Mouse (Mus musculus) layer of hippocampus, adult 9-11 months (tissue): ENCODE measurements at regions not wholly inside any gene's neighbourhood (a gene's known extent, or its start where the extent isn't known, plus 50 kb on each side); places are given as distances from the start of the nearest gene placed in this dataset.
"Not testable (repeated sequence)": the region's sequence is repeated elsewhere in the genome, so short reads cannot be mapped to it uniquely, and the experiment has no call there.

Source experiments
- DNase-seq: peaks from one replicate; pipeline ENCODE4 v3.0.0; 2022

DNA sequence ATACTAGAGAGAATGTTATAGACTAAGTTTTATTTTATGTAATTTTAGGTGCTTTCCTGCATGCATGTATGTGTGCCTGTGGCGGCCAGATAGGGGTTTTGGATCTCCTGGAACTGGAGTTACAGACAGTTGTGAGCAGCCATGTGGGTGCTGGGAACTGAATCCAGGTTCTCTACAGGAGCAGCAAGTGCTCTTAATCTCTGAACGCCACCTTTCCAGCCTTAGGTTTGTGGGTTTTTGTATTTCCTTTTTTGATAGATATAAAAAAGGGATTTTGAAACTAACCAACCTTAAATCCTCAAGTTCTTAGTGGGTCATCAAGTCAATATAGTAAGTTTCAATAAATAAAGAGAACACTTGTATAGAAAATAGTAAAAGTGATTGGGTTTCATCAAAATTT is 87.2 kb downstream of the Phlda1 start:
- no peak for DNase-seq

DNA sequence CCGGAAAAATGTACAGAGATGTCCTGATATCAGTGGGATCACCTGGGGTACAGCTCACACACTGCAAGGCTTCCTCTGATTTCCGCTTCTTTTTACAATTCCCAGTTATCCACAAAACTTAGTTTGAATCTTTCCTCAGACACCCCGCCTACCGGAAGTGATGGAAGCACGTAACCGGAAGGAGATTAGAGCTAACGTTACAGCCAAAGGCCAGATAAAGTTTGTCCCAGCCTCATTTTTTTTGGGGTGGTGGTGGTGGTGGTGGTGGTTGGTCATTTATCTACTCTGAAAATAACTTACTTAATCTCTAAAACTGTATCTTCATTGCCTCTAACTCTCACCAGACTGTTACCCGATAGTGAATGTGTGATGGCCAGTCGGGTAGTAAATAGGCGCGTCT is 88.1 kb downstream of the Phlda1 start:
- DNase-seq: no peak

DNA sequence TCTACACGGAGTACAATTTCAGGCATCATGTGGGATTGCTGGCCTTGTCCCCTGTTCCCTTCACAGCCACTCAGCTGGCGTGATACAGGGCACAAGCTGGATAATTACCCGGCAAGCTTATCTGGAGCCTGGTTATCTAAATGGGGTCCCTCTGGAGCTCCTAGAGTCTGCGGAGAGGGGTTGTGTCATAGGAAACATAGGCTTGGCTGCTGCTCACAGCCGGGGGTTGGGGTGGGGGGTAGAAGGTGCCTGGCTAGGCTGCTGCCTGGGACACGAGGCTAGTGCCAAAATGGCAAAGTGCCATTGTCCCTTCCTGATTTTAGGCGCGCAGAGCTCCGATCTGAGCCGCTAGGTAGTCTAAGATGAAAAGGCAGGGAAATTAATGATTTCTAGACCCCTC is 88.6 kb downstream of the Phlda1 start:
- no peak for DNase-seq

DNA sequence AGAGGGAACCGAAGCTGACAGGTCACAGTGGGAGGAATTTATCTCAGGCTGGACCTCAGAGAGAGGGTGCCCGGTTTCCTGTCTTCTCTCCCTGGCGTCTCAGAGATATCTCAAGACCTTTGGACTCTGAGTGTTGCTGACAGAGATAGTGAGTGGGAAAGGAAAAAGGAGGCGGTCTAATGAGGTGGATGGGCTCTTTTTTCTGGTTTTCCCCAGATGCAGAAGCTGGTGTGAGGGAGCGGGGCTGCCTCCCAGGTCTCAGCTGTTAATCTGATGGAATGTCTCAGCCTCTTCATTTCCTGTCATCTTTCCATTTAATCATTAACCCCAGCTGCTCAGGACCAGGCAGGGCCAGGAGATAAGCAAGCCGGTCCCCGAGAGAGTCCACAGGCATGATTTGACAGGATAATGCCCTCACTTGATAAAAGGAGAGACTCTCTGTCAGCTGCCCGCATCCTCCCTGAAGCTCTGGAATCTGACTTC is 89.5 kb downstream of the Phlda1 start:
- DNase-seq: no peak

DNA sequence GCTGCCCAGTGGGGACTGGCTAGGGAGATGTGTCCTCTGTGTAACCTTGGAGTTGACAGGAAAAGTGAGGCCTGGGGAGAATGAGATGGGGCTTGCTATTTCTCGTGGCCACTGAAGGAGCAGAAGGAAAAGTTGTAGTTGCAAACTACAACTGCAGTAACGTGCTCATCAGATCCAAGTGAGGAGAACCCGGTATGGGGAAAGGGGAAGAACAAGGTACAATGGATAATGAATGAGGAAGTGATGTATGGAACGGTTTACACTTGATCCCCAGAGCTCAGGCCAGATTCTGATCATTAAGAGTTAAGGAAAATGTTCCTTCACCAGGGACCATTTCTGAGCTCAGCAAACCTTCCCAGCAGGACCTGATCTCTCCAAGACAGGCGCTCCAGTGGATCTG is 92.6 kb downstream of the Phlda1 start:
- no peak for DNase-seq

DNA sequence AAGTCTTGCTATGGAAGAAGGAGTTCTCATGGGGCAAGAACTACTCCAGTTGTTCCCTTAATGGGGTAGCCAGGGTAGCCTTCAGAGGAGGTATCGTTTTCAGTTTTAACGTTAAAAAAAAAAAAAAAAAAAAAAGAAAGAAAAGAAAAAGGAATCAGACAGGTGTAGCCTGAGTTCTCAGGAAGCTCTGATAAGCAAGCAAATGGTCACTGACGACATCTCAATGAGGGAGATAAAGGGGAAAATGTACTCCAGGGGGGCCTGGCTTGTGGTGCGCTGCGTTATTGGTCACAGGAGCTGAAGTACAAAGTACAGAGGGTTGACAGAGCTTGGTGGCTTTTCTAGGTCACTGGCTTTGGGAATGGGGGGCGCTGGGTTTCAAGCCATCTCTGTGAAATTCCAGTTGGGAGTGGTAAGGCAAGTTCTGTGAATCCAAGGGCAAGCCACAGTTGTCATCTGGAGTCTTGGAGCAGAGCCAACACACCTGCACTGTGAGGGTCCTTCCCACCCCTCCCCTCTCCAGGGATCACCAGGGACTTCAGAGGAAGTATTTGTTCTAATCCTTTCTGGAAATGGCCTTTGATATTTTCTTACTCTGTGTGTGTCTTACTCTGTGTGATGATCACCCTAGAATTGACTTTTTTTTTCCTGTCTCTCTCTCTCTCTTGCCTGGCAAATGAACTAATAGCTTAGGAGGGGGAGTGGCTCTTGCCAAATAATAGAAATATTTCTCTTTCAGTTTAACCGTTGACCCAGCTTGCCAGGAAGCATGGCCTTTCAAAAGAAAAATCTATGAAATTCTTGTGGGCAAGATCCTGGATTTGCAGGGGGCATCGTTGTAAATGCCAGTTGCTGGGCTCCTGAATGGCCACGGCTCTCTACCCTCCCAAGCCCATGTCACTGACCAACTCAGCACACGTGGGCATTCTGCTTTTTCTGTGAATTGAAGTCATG is 93.5 kb downstream of the Phlda1 start:
- no peak for DNase-seq

DNA sequence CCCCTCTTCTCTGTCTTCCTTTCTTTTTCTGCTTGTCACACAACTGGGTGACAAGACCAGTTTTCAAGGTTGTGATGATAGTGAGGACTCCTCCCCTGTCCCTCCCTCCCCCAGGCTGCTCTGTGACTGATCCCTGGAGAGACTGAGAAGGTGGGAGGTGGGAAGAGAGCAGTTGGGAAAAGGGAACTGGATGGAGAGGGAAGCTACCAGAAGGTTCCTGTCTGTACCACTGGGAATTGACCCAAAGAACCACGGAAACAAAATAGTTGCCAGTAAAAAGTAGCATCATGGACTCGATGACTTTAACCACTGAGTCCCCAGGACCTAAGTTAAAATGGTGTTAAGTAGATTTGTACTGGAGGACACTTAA is 94.2 kb downstream of the Phlda1 start:
- no peak for DNase-seq

DNA sequence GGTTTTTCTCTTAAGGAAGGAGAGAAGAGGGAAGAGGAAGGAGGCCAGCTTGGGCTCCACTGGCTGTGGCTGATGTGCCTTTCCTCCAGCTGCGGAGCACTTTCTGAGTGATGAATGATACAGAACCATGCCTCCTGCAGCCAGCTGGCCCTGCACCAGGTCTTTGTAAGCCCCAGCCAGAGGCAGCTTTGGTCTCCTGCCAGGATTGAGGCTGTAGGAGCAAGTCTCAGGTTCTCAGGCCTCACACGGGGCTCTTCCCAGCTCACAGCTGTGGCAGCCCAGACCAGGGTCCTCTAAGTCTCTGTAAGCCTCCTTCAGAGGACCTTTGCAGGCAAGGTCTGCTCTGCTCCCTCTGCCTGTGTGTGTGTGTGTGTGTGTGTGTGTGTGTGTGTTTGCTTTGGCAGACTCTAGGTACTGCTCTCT is 94.6 kb downstream of the Phlda1 start:
- peak; percentile 59 for DNase-seq

DNA sequence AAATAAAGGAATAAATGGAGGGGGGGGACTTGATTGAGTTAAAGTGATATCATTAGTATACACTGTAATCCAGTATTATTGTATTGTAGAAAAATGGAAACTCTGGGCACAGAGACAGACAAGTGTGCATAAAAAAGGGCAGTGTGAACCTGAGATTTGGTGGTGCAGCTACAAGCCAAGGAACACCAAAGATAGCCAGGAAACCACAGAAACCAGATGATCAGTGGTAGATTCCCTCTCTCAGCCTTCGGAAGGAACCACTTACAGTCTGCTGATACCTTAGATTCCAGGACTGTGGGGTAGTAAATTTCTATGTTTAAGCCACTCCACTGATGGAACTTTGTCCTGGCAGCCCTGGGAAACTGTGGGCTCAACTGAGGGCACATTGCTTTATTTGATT is 97.1 kb downstream of the Phlda1 start:
- DNase-seq: no peak

DNA sequence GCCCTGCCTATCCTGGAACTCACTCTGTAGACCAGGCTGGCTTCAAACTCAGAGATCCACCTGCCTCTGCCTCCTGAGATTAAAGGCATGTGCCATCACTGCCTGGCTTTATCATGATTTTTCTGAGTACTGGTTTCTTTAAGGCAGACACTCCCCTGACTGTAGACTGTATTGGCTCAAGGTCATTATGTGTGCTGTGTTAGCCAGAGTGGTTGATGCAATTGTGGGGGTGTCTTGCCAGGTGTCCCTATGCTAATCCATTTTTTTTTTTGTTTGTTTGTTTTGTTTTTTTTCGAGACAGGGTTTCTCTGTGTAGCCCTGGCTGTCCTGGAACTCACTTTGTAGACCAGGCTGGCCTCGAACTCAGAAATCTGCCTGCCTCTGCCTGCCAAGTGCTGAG is 101.3 kb downstream of the Phlda1 start:
- not testable (repeated sequence) for DNase-seq

DNA sequence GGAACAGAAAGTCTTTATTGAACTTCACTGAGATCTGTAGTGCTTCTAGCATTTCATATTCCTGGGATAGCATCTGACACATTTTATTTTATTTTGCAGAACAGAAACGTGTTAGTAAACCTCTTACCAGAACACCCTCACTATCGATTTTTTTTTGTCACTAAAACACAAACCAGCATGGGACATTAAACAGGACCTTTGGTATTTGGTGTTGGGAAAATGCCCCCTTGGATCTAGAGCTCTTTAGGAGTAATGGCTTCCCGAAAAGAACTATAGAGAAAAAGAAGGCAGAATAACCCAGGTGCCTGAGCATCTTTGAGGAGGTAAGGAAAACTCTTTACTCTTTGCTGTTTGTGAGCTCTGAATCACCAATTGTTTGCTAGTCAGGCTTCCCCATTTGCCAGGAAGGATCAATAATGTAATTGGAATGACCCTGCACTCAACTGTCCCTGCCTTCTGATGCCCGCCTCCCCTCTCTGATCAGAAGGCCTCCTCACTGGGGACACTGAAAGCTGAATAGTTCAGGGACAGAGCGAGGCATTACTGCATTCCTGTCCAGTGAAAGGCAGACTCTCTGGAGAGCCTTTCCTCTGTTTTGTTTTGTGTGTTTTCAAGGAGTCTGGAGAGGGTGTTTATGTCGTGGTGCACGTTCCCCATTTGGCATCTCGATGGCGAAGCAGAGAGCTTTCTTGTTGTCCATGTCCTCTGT is 102.5 kb downstream of the Phlda1 start:
- no peak for DNase-seq

DNA sequence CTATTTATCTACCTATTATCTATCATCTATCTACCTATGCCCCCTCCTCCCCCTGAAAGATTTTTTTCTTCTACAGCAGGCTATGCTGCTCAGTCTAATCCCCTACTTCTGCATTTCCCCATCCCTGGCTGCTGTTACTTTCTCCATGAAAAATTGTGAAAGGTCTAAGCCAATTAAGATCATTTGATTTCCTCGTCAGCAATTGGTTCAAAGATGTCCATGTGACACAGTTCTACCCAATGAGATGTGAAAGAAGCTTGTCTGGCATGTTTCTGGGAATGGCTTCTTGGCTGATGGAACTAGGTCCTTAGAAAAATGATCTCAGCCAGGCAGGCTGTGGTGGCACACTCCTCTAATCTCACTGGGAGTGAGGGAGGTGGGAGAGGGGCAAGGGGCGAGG is 103.8 kb downstream of the Phlda1 start:
- no peak for DNase-seq

DNA sequence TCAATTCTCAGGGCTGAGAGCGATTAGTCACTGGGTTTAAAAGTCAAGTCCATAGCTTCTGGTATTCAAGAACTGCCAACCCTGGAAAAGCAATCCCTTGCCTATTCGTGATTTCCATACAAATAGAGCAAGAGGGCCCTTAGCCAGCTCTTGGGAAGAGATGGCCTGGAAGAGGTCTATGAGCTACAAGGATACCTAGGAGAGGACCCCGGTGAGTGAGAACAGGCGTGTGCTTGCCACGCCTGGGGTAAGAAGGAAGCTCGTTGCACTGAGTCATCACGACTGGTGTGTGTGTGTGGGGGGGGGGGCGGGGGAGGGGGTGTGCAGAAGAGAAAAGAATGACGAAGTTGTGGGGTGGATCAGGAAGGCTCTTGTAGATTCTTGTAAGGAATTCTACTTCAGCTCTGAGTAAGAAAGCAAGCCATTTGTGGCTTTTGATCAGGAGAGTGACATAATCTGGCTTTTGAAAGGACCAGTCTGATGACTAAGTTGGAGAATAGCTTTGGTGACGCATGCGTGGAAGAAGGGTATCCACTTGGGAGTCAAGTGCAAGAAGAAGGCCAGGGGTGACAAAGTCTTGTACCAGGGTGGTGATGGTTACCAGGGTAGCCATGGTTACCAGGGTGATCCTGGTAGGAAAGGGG is 113.7 kb downstream of the Phlda1 start:
- no peak for DNase-seq

DNA sequence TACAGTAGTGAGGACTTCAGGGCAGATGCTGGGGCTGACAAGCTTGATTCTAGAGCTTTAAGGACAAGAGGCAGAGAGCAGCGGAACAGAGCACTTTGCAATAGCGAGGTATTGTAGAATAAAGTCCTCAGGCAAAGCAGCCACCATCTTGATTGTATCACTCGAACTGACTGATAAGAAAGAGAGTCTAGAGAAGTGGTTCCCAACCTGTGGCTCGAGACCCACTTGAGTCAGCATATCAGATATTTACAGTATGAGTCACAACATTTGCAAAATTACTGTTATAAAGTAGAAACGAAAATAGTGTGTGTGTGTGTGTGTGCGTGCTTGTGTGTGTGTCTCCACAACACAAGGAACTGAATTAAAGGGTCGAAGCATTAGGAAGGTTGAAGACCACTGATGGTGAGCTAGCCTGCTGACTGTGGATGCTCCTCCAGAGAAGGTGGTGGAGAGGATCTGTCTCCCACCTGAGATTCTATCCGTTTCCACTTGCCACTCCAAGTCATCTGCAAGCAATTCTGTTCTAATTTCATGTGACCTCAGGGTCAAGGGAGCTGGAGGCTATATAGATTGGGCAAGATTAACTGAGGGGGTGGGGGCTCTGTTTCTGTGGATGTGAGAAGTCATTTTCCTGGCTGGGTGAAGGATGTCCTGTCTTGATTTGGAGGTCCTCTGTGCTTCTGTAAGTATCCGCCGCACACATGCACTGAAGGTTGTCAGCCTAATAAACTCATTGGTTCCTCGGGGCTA is 115.0 kb downstream of the Phlda1 start:
- no peak for DNase-seq

DNA sequence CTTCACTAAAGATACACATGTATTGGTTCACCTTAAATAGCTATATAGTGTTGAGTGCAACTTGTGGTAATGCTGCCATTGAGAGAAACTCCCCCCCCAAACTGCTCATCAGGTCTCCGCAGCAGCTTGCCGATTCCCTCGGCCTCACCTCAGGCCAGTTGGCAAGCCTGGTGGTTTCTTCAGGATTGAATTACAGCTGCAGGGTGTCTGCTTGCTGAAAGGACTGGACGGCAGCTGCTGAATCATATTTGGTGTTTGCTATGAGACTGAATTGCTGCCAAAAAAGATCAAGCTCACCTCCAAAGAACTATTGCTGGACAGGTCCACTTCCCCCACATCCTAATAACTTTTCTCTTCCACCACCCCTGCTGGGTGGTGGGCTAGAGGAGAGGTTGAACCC is 116.7 kb downstream of the Phlda1 start:
- no peak for DNase-seq

DNA sequence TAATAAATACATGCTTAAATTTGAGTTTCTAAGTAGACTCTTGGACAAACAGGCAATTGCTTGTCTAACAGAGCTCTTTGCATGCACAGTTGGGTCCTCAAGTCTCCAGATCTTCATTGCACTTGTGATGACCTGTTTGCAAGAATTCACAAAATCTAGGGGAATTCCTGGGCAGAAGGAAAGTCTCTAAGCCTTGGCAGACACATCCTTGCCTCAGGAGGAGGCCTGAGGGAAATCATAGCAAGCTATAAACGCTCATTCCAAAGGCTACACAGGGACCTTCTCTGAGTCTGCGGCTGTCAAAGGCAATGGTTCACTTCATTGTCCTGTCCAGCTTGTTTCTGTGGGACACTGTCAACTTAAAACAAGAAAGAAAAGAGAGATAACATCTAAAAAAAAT is 117.9 kb downstream of the Phlda1 start:
- no peak for DNase-seq

DNA sequence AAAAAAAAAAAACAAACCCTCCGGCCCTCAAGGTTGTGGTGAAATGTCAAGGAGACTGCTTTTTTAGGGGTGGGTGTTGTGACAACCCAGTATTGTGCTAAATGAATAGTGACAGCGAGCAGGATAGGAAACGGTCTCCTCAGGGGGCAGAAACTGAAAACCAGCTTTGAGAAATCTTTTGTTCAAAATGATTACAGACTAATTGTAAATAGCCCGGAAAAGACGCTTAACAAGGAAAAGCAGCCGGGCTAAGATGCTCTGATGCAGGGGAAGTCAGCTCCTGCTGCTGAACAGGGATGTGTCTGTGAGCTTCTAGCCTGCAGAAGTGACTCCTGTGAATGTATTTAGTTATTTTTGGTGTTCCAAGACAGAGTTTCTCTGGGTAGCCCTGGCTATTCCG is 118.5 kb downstream of the Phlda1 start:
- DNase-seq: no peak

DNA sequence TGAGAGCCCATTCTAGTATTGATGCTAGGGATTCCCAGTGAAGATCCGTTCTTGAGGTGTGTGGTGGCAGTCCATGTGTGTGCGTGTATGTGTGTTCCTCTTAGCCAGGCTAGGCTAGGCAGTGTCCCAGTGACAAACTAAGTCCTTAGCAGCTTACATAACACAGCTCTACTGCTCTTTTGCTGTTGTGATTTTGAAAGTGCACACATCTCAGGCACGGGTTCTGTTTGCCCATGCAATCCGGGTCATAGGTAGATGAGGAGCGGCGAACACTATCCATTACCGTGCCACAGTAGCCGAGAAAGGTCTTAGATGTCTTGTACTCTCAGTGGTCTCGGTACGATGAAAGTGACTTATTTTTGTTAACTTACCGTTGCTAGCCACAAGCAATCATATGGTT is 119.5 kb downstream of the Phlda1 start:
- no peak for DNase-seq

DNA sequence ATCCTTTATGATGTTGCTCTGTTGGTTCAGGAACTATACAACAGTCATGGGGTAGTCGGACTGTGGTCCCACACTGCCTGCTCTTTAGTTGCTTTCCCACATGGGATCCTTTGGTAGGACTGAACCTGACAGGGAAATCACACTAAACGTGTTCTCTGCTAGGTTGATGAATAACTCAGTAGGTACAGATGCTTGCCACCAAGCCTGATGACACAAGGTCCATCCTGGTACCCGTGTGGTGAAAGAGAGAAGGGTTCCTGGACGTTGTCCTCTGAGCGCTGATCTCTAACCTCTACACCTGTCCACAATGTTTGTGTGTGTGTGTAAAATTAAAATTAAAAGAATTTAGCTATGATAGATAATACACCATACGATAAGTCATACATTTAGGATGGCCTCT is 119.9 kb downstream of the Phlda1 start:
- DNase-seq: no peak

DNA sequence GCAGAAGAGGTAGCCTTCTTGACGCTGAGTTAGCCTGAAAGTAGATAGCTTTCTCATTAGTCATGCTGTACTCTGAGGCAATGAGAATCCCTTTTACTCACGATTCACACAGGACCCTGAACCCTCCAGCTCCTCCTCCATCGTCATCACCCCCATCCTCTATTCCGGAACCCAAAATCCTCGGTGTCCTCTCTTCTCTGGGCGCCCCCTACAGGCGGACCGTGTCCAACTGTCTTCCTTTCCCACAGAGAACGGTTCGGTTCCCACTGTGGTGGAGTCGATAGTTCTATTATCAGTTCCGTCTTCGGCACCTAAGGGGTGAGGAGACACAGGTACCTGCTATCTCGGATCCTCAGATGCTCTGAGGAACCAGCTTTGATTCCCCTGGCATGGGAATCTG is 130.2 kb downstream of the Phlda1 start:
- DNase-seq: no peak

DNA sequence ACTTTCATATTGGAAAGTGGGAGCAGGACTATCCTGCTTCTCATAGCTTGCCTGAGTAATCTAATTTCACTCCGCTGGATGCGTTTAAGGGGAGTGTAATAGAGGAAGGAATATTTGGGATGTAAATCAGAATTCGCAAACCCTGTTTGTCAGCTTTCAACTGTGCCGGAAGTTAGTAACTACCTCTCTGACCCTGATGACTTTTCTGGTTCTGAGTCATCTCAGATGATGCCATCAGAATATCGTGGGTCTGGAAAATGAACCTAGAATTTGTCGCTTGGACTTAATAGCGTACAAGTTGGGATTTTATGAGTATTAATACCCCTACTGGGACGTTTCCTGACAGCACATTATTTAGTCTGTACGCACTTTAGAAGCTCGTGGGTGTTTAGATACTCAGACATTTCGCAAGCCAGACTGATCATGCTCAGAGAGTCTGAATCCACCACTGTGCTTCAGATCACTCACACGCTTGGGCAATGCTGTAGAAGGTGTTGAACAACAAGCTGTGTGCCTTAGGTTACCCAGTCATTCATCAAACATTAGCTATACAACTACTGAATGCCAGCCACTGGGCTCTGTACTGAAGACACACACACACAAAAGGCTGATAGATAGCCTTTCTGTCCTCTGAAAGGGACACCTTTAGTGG is 131.1 kb downstream of the Phlda1 start:
- no peak for DNase-seq

DNA sequence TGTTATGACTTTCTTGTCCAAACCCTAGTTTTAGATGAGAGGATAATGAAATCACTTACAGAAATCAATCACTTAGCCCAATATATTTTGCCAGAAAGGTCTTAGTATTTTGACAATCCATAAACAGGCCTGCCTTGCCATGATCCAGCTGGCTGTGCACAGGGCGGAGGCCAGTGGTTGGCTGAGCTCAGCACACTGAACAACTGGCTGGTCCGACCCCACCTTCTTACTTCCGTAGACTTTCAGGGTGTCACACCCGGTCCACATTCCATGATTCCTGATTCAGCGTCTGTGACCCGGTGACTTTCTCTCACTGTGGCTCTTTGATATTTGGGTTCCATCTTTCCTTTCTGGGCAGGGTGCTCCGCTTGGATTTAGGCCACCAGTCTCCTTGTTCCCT is 133.8 kb downstream of the Phlda1 start:
- DNase-seq: no peak
